Mouse (Mus musculus): ENCODE data around the gene Setd3.
A peak's percentile ranks its signal among the peaks of the same experiment; 100 is the strongest.
"Not testable (repeated sequence)": the region's sequence is repeated elsewhere in the genome, so short reads cannot be mapped to it uniquely, and the experiment has no call there.

Gene Setd3

GRCm38 (mm10) chr12:108149764-108150163 is 29.4 kb downstream of the Setd3 start:
- no peak for DNase-seq (ENCODE audit: inconsistent age in 2 of 2, low spot score in 1 of 2)

GRCm38 (mm10) chr12:108145198-108145597 is 33.9 kb downstream of the Setd3 start:
- peak in 1 of 2 experiments; percentile 60 for DNase-seq (ENCODE audit: inconsistent age in 2 of 2, low spot score in 1 of 2)

- no peak for DNase-seq (ENCODE audit: inconsistent age in 2 of 2, low spot score in 1 of 2)
Measured at GRCm38 (mm10) chr12:108143624-108144498, 35.3 kb downstream of the Setd3 start.

- no peak for DNase-seq (ENCODE audit: inconsistent age in 2 of 2, low spot score in 1 of 2)
Measured at GRCm38 (mm10) chr12:108135610-108136208, 43.4 kb downstream of the Setd3 start.

- no peak for DNase-seq (ENCODE audit: inconsistent age in 2 of 2, low spot score in 1 of 2)
Measured at GRCm38 (mm10) chr12:108133181-108133580, 45.9 kb downstream of the Setd3 start.

GRCm38 (mm10) chr12:108132450-108133070 is 46.6 kb downstream of the Setd3 start:
- DNase-seq (ENCODE audit: inconsistent age in 2 of 2, low spot score in 1 of 2): no peak

- DNase-seq (ENCODE audit: inconsistent age in 2 of 2, low spot score in 1 of 2): peak; percentile 42 to 79
Measured at GRCm38 (mm10) chr12:108121288-108121687, 57.8 kb downstream of the Setd3 start.

GRCm38 (mm10) chr12:108120434-108120833 is 58.7 kb downstream of the Setd3 start:
- DNase-seq (ENCODE audit: inconsistent age in 2 of 2, low spot score in 1 of 2): no peak

- DNase-seq (ENCODE audit: inconsistent age in 2 of 2, low spot score in 1 of 2): no peak
Measured at GRCm38 (mm10) chr12:108119930-108120329, 59.2 kb downstream of the Setd3 start.

GRCm38 (mm10) chr12:108118902-108119531 is 60.1 kb downstream of the Setd3 start:
- no peak for DNase-seq (ENCODE audit: inconsistent age in 2 of 2, low spot score in 1 of 2)

- no peak for DNase-seq (ENCODE audit: inconsistent age in 2 of 2, low spot score in 1 of 2)
Measured at GRCm38 (mm10) chr12:108118503-108118901, 60.6 kb downstream of the Setd3 start.

GRCm38 (mm10) chr12:108111191-108111590 is 67.9 kb downstream of the Setd3 start:
- no peak for DNase-seq (ENCODE audit: inconsistent age in 2 of 2, low spot score in 1 of 2)

- no peak for DNase-seq (ENCODE audit: inconsistent age in 2 of 2, low spot score in 1 of 2)
Measured at GRCm38 (mm10) chr12:108110674-108111073, 68.4 kb downstream of the Setd3 start.

- no peak for DNase-seq (ENCODE audit: inconsistent age in 2 of 2, low spot score in 1 of 2)
Measured at GRCm38 (mm10) chr12:108109732-108110131, 69.4 kb downstream of the Setd3 start.

GRCm38 (mm10) chr12:108108591-108108990 is 70.5 kb downstream of the Setd3 start:
- not testable (repeated sequence) for DNase-seq (ENCODE audit: inconsistent age in 2 of 2, low spot score in 1 of 2)

GRCm38 (mm10) chr12:108103292-108103691 is 75.8 kb downstream of the Setd3 start:
- DNase-seq (ENCODE audit: inconsistent age in 2 of 2, low spot score in 1 of 2): no peak

GRCm38 (mm10) chr12:108102119-108102518 is 77.0 kb downstream of the Setd3 start:
- DNase-seq (ENCODE audit: inconsistent age in 2 of 2, low spot score in 1 of 2): no peak

GRCm38 (mm10) chr12:108100181-108100580 is 78.9 kb downstream of the Setd3 start:
- no peak for DNase-seq (ENCODE audit: inconsistent age in 2 of 2, low spot score in 1 of 2)

- DNase-seq (ENCODE audit: inconsistent age in 2 of 2, low spot score in 1 of 2): peak; percentile 40 to 54
Measured at GRCm38 (mm10) chr12:108098201-108098980, 80.7 kb downstream of the Setd3 start.

GRCm38 (mm10) chr12:108097643-108098042 is 81.5 kb downstream of the Setd3 start:
- DNase-seq (ENCODE audit: inconsistent age in 2 of 2, low spot score in 1 of 2): no peak

GRCm38 (mm10) chr12:108088253-108088652 is 90.9 kb downstream of the Setd3 start:
- no peak for DNase-seq (ENCODE audit: inconsistent age in 2 of 2, low spot score in 1 of 2)

Data from adrenal gland, adult (tissue).